Mouse (Mus musculus) lung, embryonic 15.5 days (tissue): Measurements from ENCODE around the gene Tmem242. TPM values are rescaled to one million over a fixed set of nuclear protein-coding genes. Genes with fewer than 3 reads are reported as not detected.

Experiments
- ATAC-seq: fragments of 200-750 bp; cut with Nextera tagmentation; 2 replicates; pipeline ENCODE4 v1.8.0; 2017; ENCODE audit warnings: moderate number of reproducible peaks, borderline replicate concordance; ENCODE audit not compliant: low FRiP score, low TSS enrichment; ENCODE audit errors: extremely low read depth
- H3K27ac ChIP-seq: fragments of 300-500 bp; sonication (generic); 2 replicates; pipeline ENCODE4 v1.5.1; 2015; ENCODE audit warnings: moderate library complexity, mild to moderate bottlenecking, inconsistent platforms
- H3K27me3 ChIP-seq: fragments of 300-500 bp; sonication (generic); 2 replicates; pipeline ENCODE4 v1.6.1; 2015; ENCODE audit warnings: inconsistent platforms
- H3K36me3 ChIP-seq: fragments of 300-500 bp; sonication (generic); 2 replicates; pipeline ENCODE4 v1.6.1; 2015; ENCODE audit warnings: inconsistent platforms
- H3K4me1 ChIP-seq: fragments of 300-500 bp; sonication (generic); 2 replicates; pipeline ENCODE4 v1.6.1; 2015; ENCODE audit warnings: inconsistent platforms
- H3K4me2 ChIP-seq: fragments of 300-500 bp; sonication (generic); 2 replicates; pipeline ENCODE4 v1.6.1; 2015; ENCODE audit warnings: inconsistent platforms, mild to moderate bottlenecking, moderate library complexity
- H3K4me3 ChIP-seq: fragments of 300-500 bp; sonication (generic); 2 replicates; pipeline ENCODE4 v1.5.1; 2015; ENCODE audit warnings: mild to moderate bottlenecking, inconsistent platforms
- H3K9ac ChIP-seq: fragments of 300-500 bp; sonication (generic); 2 replicates; pipeline ENCODE4 v1.6.1; 2015; ENCODE audit warnings: inconsistent platforms
- H3K9me3 ChIP-seq: fragments of 300-500 bp; sonication (generic); 2 replicates; pipeline ENCODE4 v1.6.1; 2016; ENCODE audit warnings: inconsistent platforms
- WGBS: fragments of 180-500 bp; shearing (Covaris S2); methylation state at CpG from one replicate; pipeline ENCODE4 v1.1.7; 2015; 5-methylcytosine and 5-hydroxymethylcytosine counted together
- polyA plus RNA-seq: library from polyadenylated mRNA; unstranded; fragments of >200 nt; fragmentation: Nextera tagmentation; extraction: Ambion mirVana; gene quantifications from 2 replicates; pipeline ENCODE4 v1.2.1, GENCODE M21; 2015

The Tmem242 gene
- 118 and 127 TPM in 2 replicates for polyA plus RNA-seq

DNA sequence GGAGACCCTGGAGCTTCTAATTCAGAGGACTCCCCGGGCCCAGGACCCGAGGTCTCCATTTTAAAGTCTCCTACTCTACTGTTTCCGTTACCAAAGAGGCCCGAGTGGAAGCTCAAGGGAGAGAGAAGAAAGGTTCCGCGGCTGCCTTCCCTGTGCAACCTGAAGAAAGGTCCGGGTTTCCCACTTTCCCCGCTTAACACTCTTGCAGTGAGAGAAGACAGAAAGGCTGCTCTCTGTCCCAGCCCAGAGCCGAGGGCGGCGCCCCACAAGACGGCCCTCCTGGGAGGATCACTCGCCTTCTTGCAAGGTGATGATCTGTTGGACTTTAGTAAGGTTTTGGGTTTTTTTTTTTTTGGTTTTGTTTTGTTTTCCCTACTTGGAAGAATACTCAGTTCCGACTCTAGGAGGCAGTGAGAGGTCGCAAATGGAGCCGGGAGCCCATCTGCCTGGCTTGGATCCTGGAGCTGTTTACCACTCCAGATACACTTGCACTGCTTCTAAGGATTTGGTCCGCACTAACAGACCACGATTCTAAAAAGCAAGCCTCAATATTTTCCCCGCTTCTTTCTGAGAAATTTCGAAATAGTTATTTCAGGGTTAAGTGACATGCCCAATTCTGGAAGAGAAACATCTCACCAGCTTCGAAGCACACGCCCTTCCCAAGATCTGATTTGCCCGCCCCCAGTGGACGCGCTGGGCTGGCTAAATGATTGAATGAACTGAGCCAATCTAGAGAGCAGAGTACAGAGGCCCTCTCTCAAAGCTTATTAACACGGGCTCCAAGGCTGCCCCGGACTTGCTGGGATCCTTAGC, at the start of gene Tmem242:
Gene Tmem242 (minus strand): TSS at position 101 of the 813 bp plus-strand sequence.
- WGBS, result under 1% methylated on average over 27 of the region's 27 CpGs
- H3K4me1 ChIP-seq, result peaks cover 21% of the 10 kb centered on the region
- H3K27me3 ChIP-seq, result no peaks in the 10 kb centered on the region
- peak; percentile 86; the same call in 1 of the 2 replicates for ATAC-seq
- peak within 1 kb of the TSS; percentile 68 for H3K4me2 ChIP-seq
- H3K36me3 ChIP-seq, result 0 out of 2 replicates have a peak, but pooled peaks cover 6% of the 10 kb centered on the region
- H3K9me3 ChIP-seq, result no peaks in the 10 kb centered on the region
- H3K27ac ChIP-seq, result peak within 1 kb of the TSS; percentile 62
- H3K4me3 ChIP-seq, result peak within 1 kb of the TSS; percentile 60
- peak within 1 kb of the TSS; percentile 69 for H3K9ac ChIP-seq

DNA sequence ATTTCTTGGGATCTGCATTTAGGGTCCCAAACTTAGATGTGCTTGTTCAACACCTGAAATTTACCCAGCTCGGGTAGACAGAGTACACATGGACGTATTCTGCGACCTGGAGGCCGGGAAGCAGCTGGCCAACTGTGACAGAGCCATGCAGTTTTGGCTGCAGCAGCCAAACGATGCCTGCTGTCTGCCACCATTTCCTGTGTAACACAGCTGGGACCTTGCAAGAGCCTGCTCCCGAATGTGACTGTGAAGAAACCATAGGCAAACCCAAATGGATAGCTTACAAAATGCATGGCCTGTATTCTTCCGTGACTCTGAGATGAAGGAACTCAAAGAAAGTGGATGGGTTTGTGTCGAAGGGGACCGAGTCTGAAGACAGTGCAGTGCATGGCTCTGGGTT, 48.1 kb upstream of the Tmem242 start:
- no peak overlapping the region for H3K4me3 ChIP-seq
- H3K27ac ChIP-seq, result no peak overlapping the region
- H3K36me3 ChIP-seq, result no peaks in the 10 kb centered on the region
- H3K9me3 ChIP-seq, result no peaks in the 10 kb centered on the region
- H3K27me3 ChIP-seq, result peaks cover 3% of the 10 kb centered on the region; the same call in 1 of the 2 replicates
- WGBS, result 46% methylated on average over 9 of the region's 9 CpGs
- peaks cover 7% of the 10 kb centered on the region; the same call in 1 of the 2 replicates for H3K4me1 ChIP-seq
- H3K4me2 ChIP-seq, result no peak overlapping the region
- H3K9ac ChIP-seq, result no peak overlapping the region
- no peak for ATAC-seq

DNA sequence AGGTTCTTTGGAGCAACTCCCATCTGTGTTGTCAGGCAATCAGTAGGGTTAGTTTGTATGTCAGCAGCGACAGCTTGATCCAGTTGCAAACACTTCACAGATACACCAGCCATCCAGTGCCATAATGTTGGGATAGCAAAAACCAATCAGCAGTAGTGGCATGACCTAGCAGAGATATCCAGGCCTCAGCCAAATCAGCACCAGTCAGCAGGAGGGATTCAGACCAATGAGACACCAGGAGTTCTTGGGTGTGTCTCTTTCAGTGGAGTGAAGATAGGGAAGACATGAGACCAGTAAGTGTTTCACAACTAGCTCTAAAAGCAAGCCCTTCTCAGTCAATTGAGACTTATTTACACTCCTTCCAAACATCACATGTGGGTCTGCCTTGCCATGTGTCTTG, 44.6 kb upstream of the Tmem242 start:
- Histone ChIP-seq H3K27me3 (no peaks in the 10 kb centered on the region), H3K9ac (no peak overlapping the region), H3K9me3 (no peaks in the 10 kb centered on the region), H3K36me3 (no peaks in the 10 kb centered on the region), H3K4me1 (0 out of 2 replicates have a peak, but pooled peaks cover 5% of the 10 kb centered on the region), H3K4me2 (no peak overlapping the region), H3K27ac (no peak overlapping the region), H3K4me3 (no peak overlapping the region)
- ATAC-seq, result no peak
- WGBS, result 96% methylated on average over 1 of the region's 1 CpGs

DNA sequence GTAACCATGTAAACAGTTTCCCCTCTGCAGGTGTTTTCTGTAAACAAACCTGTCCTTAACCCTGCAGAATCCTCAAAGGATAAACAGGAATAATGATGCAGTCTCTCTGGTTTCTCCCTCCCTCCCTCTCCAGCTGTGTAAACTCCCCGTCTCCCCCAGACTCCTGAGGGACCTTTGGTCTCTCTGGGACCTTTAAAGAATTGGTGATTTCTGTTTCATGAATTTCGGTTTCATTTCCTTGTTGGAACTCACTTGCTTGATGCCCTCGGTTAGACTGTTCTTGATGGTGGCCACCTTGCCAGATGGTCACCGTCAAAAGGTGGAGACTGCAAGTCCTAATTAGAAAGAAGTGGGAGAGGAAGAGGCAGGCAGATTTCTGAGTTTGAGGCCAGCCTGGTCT, 43.4 kb upstream of the Tmem242 start:
- Histone ChIP-seq H3K9me3 (no peaks in the 10 kb centered on the region), H3K9ac (no peak overlapping the region), H3K4me1 (0 out of 2 replicates have a peak, but pooled peaks cover 5% of the 10 kb centered on the region), H3K4me3 (no peak overlapping the region), H3K4me2 (no peak overlapping the region), H3K36me3 (no peaks in the 10 kb centered on the region), H3K27ac (no peak overlapping the region), H3K27me3 (no peaks in the 10 kb centered on the region)
- WGBS, result 45% methylated on average over 4 of the region's 4 CpGs
- no peak for ATAC-seq

DNA sequence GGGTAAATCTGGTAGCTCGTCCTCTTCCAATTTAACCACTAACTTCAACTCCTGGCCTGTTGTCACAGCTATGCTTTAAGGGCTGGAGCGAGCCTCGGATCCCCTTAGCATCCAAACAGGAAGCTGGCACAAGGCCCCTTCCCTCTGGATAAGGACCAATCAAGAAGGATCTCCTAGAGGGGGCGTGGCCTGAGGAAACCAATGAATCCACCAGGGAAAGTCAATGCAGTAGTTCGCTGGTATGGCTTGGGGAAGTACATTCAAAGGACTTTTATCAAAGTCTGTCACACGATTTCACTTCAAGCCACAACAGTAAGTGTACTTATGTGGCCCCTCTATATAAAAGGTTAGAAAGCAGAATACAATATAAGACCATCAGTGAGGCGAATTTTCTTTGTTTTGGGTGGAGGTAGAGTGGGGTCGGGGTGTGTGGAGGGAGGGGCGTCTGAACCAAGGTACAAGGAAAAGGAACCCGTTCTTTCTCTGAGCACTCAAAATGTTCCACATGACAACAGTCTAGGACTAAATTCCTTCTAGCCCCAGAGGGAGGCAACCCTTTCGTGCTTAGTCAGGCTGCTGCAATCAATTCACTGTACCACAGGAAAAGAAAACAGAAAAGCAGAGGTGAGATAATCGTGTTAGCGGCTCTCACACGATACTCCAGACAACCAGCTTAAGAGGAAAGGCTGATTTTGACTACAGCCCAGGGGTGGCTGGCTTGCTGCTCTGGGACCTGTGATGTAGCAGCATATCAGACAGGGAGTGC, 36.1 kb upstream of the Tmem242 start:
- Histone ChIP-seq H3K36me3 (no peaks in the 10 kb centered on the region), H3K4me1 (no peaks in the 10 kb centered on the region), H3K9ac (no peak overlapping the region), H3K27ac (no peak overlapping the region), H3K27me3 (no peaks in the 10 kb centered on the region), H3K4me3 (no peak overlapping the region), H3K4me2 (no peak overlapping the region), H3K9me3 (no peaks in the 10 kb centered on the region)
- ATAC-seq, result no peak
- 55% methylated on average over 14 of the region's 14 CpGs for WGBS

DNA sequence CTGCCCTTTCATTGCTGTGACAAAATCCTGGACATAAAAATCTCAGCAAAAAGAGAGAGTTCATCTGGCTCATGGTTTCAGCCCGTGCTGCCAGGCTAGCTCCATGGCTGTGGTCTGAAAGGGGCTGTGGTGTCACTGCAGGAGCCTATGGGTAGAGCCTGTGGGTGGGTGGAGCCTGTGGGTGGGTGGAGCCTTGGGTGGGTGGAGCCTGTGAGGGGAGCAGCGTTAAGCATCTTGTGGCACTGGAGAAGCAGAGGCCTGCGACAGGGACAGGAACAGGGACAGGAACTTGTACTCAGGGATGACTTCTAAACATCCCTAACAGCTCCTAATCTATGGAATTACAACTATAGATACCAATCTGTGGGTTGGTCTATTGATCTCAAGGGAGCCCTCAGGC, 32.2 kb upstream of the Tmem242 start:
- no peak for ATAC-seq
- 33% methylated on average over 3 of the region's 3 CpGs for WGBS
- H3K4me3 ChIP-seq, result no peak overlapping the region

DNA sequence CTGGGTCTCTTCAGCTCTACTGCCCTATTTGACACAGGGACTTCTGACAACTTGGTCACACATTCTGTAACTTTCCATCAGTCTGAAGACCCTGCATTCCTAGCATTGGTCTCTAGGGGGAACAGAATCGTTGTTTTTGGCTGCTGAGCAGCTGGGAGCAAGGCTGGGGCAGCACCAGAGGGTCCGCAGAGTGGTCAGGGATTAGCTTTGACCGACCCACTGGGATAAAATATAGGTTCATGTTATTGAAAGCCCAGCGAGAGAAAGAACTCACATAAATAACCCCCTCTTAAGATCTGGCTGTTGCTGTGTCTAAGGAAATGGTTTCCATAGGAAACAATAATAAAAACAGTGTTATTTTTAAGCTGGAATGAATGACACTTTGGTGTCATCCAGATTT, 27.1 kb upstream of the Tmem242 start:
- Histone ChIP-seq H3K27ac (no peak overlapping the region), H3K4me2 (no peak overlapping the region), H3K36me3 (no peaks in the 10 kb centered on the region), H3K4me3 (no peak overlapping the region), H3K4me1 (no peaks in the 10 kb centered on the region), H3K9ac (no peak overlapping the region), H3K27me3 (0 out of 2 replicates have a peak, but pooled peaks cover 3% of the 10 kb centered on the region), H3K9me3 (no peaks in the 10 kb centered on the region)
- ATAC-seq, result no peak
- WGBS, result 36% methylated on average over 4 of the region's 4 CpGs

More for the DNA sequence above, 32.2 kb upstream of the Tmem242 start:
- H3K27me3 ChIP-seq, result no peaks in the 10 kb centered on the region
- no peak overlapping the region for H3K27ac ChIP-seq
- H3K4me2 ChIP-seq, result no peak overlapping the region
- no peaks in the 10 kb centered on the region for H3K36me3 ChIP-seq
- no peaks in the 10 kb centered on the region for H3K4me1 ChIP-seq
- H3K9me3 ChIP-seq, result no peaks in the 10 kb centered on the region
- no peak overlapping the region for H3K9ac ChIP-seq

DNA sequence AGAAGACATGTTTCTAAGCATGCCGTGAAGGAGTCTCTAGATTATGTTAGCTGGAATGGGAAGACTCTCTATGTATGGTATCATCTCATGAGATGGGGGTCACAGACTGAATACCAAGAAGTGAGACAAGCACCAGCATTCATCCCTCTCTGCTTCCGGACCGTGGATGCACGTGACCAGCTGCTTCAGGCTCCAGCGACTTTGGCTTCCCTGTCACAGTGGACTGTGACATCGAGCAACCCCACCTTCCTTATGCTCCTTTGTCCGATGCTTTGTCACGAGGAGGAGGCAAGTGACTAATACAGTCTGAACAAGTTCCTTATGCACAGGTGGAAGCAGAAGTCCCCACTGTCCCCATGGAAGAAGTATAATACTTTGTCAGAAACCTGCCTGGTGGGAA, 26.7 kb upstream of the Tmem242 start:
- no peak overlapping the region for H3K4me2 ChIP-seq
- no peaks in the 10 kb centered on the region for H3K36me3 ChIP-seq
- H3K9ac ChIP-seq, result no peak overlapping the region
- WGBS, result 74% methylated on average over 8 of the region's 8 CpGs
- H3K4me3 ChIP-seq, result no peak overlapping the region
- ATAC-seq, result no peak
- no peak overlapping the region for H3K27ac ChIP-seq
- 0 out of 2 replicates have a peak, but pooled peaks cover 3% of the 10 kb centered on the region for H3K27me3 ChIP-seq
- H3K9me3 ChIP-seq, result no peaks in the 10 kb centered on the region
- H3K4me1 ChIP-seq, result no peaks in the 10 kb centered on the region

DNA sequence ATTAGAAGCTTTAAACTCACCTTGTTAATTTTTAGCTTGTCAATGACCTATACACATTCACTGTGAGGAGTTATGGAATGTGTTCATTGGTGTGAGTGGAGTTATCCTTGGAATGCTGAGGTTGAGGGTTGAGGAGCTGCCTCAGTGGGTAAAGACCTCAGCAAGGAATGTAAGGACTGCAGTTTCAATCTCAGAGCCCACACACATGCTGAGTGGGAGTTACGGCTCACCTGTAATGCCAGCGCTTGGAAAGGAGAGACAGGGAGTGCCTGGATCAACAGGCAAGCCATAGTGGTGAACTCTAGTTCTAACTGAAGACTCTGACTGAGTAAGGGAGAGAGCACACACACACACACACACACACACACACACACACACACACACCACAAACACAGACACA, 23.9 kb upstream of the Tmem242 start:
- WGBS, result 73% methylated on average over 2 of the region's 2 CpGs
- H3K36me3 ChIP-seq, result no peaks in the 10 kb centered on the region
- H3K4me3 ChIP-seq, result no peak overlapping the region
- H3K4me1 ChIP-seq, result no peaks in the 10 kb centered on the region
- no peaks in the 10 kb centered on the region for H3K9me3 ChIP-seq
- 0 out of 2 replicates have a peak, but pooled peaks cover 3% of the 10 kb centered on the region for H3K27me3 ChIP-seq
- H3K27ac ChIP-seq, result no peak overlapping the region
- ATAC-seq, result no peak
- H3K9ac ChIP-seq, result no peak overlapping the region
- H3K4me2 ChIP-seq, result no peak overlapping the region

DNA sequence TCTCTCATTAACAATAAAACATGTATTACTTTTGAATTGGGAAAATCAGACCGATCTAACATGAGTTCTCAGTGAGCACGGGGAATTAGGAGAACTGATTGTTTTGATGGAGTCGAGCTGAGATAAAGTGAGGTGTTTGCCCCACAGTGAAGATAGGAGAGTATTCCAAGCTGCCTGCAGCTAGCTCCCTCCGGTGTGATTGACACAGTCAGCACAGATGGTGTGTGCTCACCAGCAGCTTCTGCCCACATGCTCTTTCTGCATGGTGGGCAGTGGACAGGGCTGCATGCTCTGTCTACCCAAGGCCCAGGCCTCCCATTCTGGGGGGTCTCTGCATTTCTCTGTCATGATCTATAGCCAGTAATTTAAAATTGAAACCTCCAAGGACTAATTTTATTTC, 13.6 kb upstream of the Tmem242 start:
- no peaks in the 10 kb centered on the region for H3K4me1 ChIP-seq
- no peaks in the 10 kb centered on the region for H3K9me3 ChIP-seq
- H3K4me3 ChIP-seq, result no peak overlapping the region
- ATAC-seq, result no peak
- peaks cover 2% of the 10 kb centered on the region; the same call in 1 of the 2 replicates for H3K27me3 ChIP-seq
- WGBS, result 69% methylated on average over 4 of the region's 4 CpGs
- no peak overlapping the region for H3K9ac ChIP-seq
- H3K36me3 ChIP-seq, result no peaks in the 10 kb centered on the region
- H3K27ac ChIP-seq, result no peak overlapping the region
- no peak overlapping the region for H3K4me2 ChIP-seq

DNA sequence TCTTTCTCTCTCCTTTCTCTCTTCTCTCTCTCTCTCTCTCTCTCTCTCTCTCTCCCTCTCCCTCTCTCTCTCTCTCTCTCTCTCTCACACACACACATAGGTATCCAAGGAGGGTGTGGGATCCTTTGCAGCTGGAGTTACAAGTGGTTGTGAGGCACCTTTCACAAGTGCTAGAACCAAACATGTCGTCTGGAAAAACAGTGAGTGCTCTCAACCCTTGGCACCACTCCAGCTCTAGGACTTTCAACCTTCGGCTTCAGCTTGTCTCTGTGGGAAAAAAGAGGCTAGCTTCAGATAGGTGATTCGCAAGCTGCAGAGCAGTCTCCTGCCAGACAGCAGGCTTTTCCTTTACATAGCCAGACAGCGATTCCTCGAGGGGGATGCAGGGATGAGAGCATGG, 3.7 kb upstream of the Tmem242 start:
- H3K4me3 ChIP-seq, result no peak overlapping the region
- H3K36me3 ChIP-seq, result no peaks in the 10 kb centered on the region
- H3K27ac ChIP-seq, result no peak overlapping the region
- H3K4me1 ChIP-seq, result peaks cover 19% of the 10 kb centered on the region
- 28% methylated on average over 5 of the region's 5 CpGs for WGBS
- peaks cover 10% of the 10 kb centered on the region; the same call in 1 of the 2 replicates for H3K27me3 ChIP-seq
- ATAC-seq, result no peak
- no peak overlapping the region for H3K9ac ChIP-seq
- no peaks in the 10 kb centered on the region for H3K9me3 ChIP-seq
- no peak overlapping the region for H3K4me2 ChIP-seq

DNA sequence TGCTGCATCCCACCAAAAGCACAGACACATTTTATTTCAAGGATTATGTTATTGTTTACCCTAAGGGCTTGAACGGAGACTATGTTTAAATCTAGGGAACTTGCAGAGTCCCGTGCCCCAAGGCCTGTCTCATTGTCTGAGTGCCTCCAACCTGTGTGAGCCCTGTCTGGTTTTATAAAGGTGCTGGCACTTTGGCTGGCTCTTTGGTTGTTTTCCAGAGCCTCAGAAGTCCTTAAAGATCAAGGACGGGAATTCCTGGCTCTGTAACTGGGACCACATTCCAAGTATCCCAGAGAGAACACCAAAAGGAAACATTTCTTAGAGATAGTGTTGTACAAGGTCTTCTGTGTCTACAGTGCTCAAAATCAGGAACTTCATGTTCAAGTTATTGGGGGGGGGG, 3.2 kb upstream of the Tmem242 start:
- Histone ChIP-seq H3K27me3 (0 out of 2 replicates have a peak, but pooled peaks cover 6% of the 10 kb centered on the region), H3K27ac (no peak overlapping the region), H3K36me3 (0 out of 2 replicates have a peak, but pooled peaks cover under 1% of the 10 kb centered on the region), H3K4me3 (no peak overlapping the region), H3K4me1 (peaks cover 21% of the 10 kb centered on the region), H3K9ac (no peak overlapping the region), H3K9me3 (no peaks in the 10 kb centered on the region), H3K4me2 (no peak overlapping the region)
- ATAC-seq, result no peak
- WGBS, result 33% methylated on average over 3 of the region's 3 CpGs
